8 mouse cellular contexts compared by ENCODE assay signal in genomic region chr7:98308607-98309218, GRCm38 (mm10). TPM values are rescaled to one million over a fixed set of nuclear protein-coding genes. Genes with fewer than 3 reads are reported as not detected.
DNase-seq lines count a peak whose midpoint lies in the region; ATAC-seq and TF ChIP-seq lines count a peak whose summit lies in the region.

No protein-coding gene starts in this region.

- WGBS in forebrain, postnatal 0 days = under 1% methylated on average over 33 of the region's 33 CpGs
- under 1% methylated on average over 33 of the region's 33 CpGs for WGBS in liver, embryonic 11.5 days
- 0% methylated on average over 33 of the region's 33 CpGs for WGBS in stomach, embryonic 14.5 days

- H3K9ac ChIP-seq in forebrain, postnatal 0 days = peak overlapping the region; percentile 72
- peak overlapping the region; percentile 87 for H3K9ac ChIP-seq in liver, embryonic 11.5 days (ENCODE audit: low read depth, low read length)
- H3K9ac ChIP-seq in stomach, embryonic 14.5 days (replicated peaks; ENCODE audit: low read depth, low read length) = peak overlapping the region; percentile 60

- no peaks in the 10 kb centered on the region for H3K9me3 ChIP-seq in forebrain, postnatal 0 days (ENCODE audit: low read length)
- no peaks in the 10 kb centered on the region for H3K9me3 ChIP-seq in liver, embryonic 11.5 days (ENCODE audit: control insufficient read depth, low read length)
- no peaks in the 10 kb centered on the region for H3K9me3 ChIP-seq in stomach, embryonic 14.5 days (ENCODE audit: control insufficient read depth, low read depth, low read length)

- no peaks in the 10 kb centered on the region for H3K36me3 ChIP-seq in forebrain, postnatal 0 days (ENCODE audit: insufficient read depth)
- H3K36me3 ChIP-seq in liver, embryonic 11.5 days (ENCODE audit: control insufficient read depth, insufficient read depth, low read length) = no peaks in the 10 kb centered on the region
- no peaks in the 10 kb centered on the region for H3K36me3 ChIP-seq in stomach, embryonic 14.5 days (ENCODE audit: control insufficient read depth, insufficient read depth, low read length)

- peaks cover 8% of the 10 kb centered on the region; the same call in 1 of the 2 replicates for H3K4me1 ChIP-seq in forebrain, postnatal 0 days (ENCODE audit: insufficient read depth)
- peaks cover 11% of the 10 kb centered on the region; the same call in 1 of the 2 replicates for H3K4me1 ChIP-seq in liver, embryonic 11.5 days (replicated peaks; ENCODE audit: control insufficient read depth, insufficient read depth, low read length)
- no peaks in the 10 kb centered on the region; the same call in 1 of the 2 replicates for H3K4me1 ChIP-seq in stomach, embryonic 14.5 days (ENCODE audit: control insufficient read depth, insufficient read depth, low read length)

- peak overlapping the region; percentile 87 for H3K27ac ChIP-seq in layer of hippocampus, adult 2 months
- H3K27ac ChIP-seq in forebrain, postnatal 0 days (ENCODE audit: low read depth, low read length) = peak overlapping the region; percentile 57; the same call in 1 of the 2 replicates
- H3K27ac ChIP-seq in liver, embryonic 11.5 days (ENCODE audit: low read depth, low read length) = peak overlapping the region; percentile 38
- H3K27ac ChIP-seq in stomach, embryonic 14.5 days (ENCODE audit: low read length) = 0 out of 2 replicates have a peak overlapping the region, but pooled peaks have one; percentile 33

- peak overlapping the region; percentile 77 for H3K4me2 ChIP-seq in forebrain, postnatal 0 days (ENCODE audit: low read depth)
- H3K4me2 ChIP-seq in liver, embryonic 11.5 days = peak overlapping the region; percentile 80
- peak overlapping the region; percentile 60 for H3K4me2 ChIP-seq in stomach, embryonic 14.5 days (replicated peaks; ENCODE audit: low read depth, low read length)

- no peak for TF ChIP-seq CTCF in layer of hippocampus, adult 2 months (conservative IDR thresholded peaks at IDR 0.05)
- no peak for TF ChIP-seq CTCF in forebrain, postnatal 0 days (IDR thresholded peaks at IDR 0.05; ENCODE audit: low read depth)

- H3K4me3 ChIP-seq in layer of hippocampus, adult 2 months = peak overlapping the region; percentile 62
- H3K4me3 ChIP-seq in forebrain, postnatal 0 days (ENCODE audit: low read depth, low read length) = peak overlapping the region; percentile 70
- peak overlapping the region; percentile 87 for H3K4me3 ChIP-seq in liver, embryonic 11.5 days (ENCODE audit: low read depth, low read length)
- H3K4me3 ChIP-seq in stomach, embryonic 14.5 days (ENCODE audit: low read depth, low read length) = peak overlapping the region; percentile 79

- no peaks in the 10 kb centered on the region for H3K27me3 ChIP-seq in forebrain, postnatal 0 days (ENCODE audit: insufficient read depth, low read length)
- no peaks in the 10 kb centered on the region for H3K27me3 ChIP-seq in liver, embryonic 11.5 days (replicated peaks; ENCODE audit: control insufficient read depth, insufficient read depth, low read length)
- H3K27me3 ChIP-seq in stomach, embryonic 14.5 days (ENCODE audit: control insufficient read depth, insufficient read depth, low read length) = no peaks in the 10 kb centered on the region

- ATAC-seq in forebrain, postnatal 0 days = peak; percentile 54
- peak; percentile 68 for ATAC-seq in liver, embryonic 11.5 days (replicated peaks; ENCODE audit: low FRiP score)
- peak; percentile 66 for ATAC-seq in stomach, embryonic 14.5 days (ENCODE audit: insufficient number of reproducible peaks, insufficient read depth, low FRiP score, low read depth)

- no peak for DNase-seq in layer of hippocampus, adult 2 months (ENCODE audit: low spot score in 2 of 2)
- no peak for DNase-seq in layer of hippocampus, adult 8-10 months (ENCODE audit: low spot score in 2 of 2)
- peak; percentile 33 for DNase-seq in adipocyte (ENCODE audit: low spot score)
- peak; percentile 27 for DNase-seq in forebrain, postnatal 0 days
- DNase-seq in liver, embryonic 11.5 days (ENCODE audit: low spot score) = no peak
- DNase-seq in gastrocnemius, postnatal 4 days (ENCODE audit: low spot score in 2 of 2) = no peak
- DNase-seq in gastrocnemius, postnatal 10 days = no peak

RNA-seq across cellular contexts. Expression of gene Acer3, which starts 12.3 kb away (rescaled TPM):
- 10 to 100 TPM; 24.4 to 26.6 TPM for total RNA-seq in layer of hippocampus, adult 2 months (2021)
- total RNA-seq in layer of hippocampus, adult 8-10 months (2022) = 10 to 100 TPM; 22.7 to 32.0 (median 24.3) TPM
- total RNA-seq in forebrain, postnatal 0 days (2014; rRNA removed) = 12.1 TPM in 2 replicates
- polyA plus RNA-seq in forebrain, postnatal 0 days (2015; fragmentation: Nextera tagmentation; extraction: Ambion mirVana) = 7.9 and 14.1 TPM in 2 replicates
- polyA plus RNA-seq in liver, embryonic 11.5 days (2014; fragmentation: Nextera tagmentation; extraction: Ambion mirVana) = 35.2 and 35.8 TPM in 2 replicates
- polyA plus RNA-seq in stomach, embryonic 14.5 days (2014; fragmentation: Nextera tagmentation; extraction: Ambion mirVana) = 22.9 and 25.6 TPM in 2 replicates
- 10 to 100 TPM in 1 of 2 experiments, 1 to 10 TPM in 1; 7.7 to 11.7 TPM for total RNA-seq in gastrocnemius, postnatal 4 days (2021)
- total RNA-seq in gastrocnemius, postnatal 10 days (2021) = 1 to 10 TPM; 5.1 to 6.1 TPM

RNA-seq across cellular contexts. Expression of gene Tsku, which starts 52.4 kb away (rescaled TPM):
- 1 to 10 TPM; 1.7 to 2.0 TPM for total RNA-seq in layer of hippocampus, adult 2 months (2021)
- total RNA-seq in layer of hippocampus, adult 8-10 months (2022) = 1 to 10 TPM; 1.6 to 2.8 (median 2.3) TPM
- 20.2 and 24.8 TPM in 2 replicates for total RNA-seq in forebrain, postnatal 0 days (2014; rRNA removed)
- 5.4 and 6.2 TPM in 2 replicates for polyA plus RNA-seq in forebrain, postnatal 0 days (2015; fragmentation: Nextera tagmentation; extraction: Ambion mirVana)
- 4.3 and 4.8 TPM in 2 replicates for polyA plus RNA-seq in liver, embryonic 11.5 days (2014; fragmentation: Nextera tagmentation; extraction: Ambion mirVana)
- 18.4 and 19.1 TPM in 2 replicates for polyA plus RNA-seq in stomach, embryonic 14.5 days (2014; fragmentation: Nextera tagmentation; extraction: Ambion mirVana)
- 10 to 100 TPM; 16.4 to 19.3 TPM for total RNA-seq in gastrocnemius, postnatal 4 days (2021)
- total RNA-seq in gastrocnemius, postnatal 10 days (2021) = 1 to 10 TPM; 4.6 to 8.9 TPM

Comparison
In these comparisons a context has a peak if more than half of its experiments do, and no peak if none do; other contexts are left out.
1. DNase-seq: peak in adipocyte (single experiment) and forebrain, postnatal 0 days (single experiment); none in layer of hippocampus, adult 2 months (0 of 2), layer of hippocampus, adult 8-10 months (0 of 2), liver, embryonic 11.5 days (single experiment), gastrocnemius, postnatal 4 days (0 of 2) and gastrocnemius, postnatal 10 days (single experiment).
2. H3K27ac ChIP-seq: peak in every context shown above with its lines; median percentile 87 in layer of hippocampus, adult 2 months; 57 in forebrain, postnatal 0 days; 38 in liver, embryonic 11.5 days; 33 in stomach, embryonic 14.5 days.
3. Peak in every context shown above with its lines, with median percentiles within 50 percentile points of each other: H3K4me3 ChIP-seq, ATAC-seq, H3K4me2 ChIP-seq and H3K9ac ChIP-seq.